Mouse (Mus musculus) lung, adult 18-20 months (tissue): ENCODE measurements around the gene Itgb3.
"Not testable (repeated sequence)": the region's sequence is repeated elsewhere in the genome, so short reads cannot be mapped to it uniquely, and the experiment has no call there.

Experiments
- DNase-seq, 2 experiments: peaks; one replicate each; pipeline ENCODE4 v3.0.0; 2022; ENCODE audit warnings: mixed read lengths in 2 of 2

The Itgb3 gene

GRCm38 (mm10) chr11:104607491-104608245, at the start of gene Itgb3:
Itgb3 (plus strand) TSS chr11:104608000.
- peak; percentile 81 to 85 for DNase-seq

- no peak for DNase-seq
Observed at GRCm38 (mm10) chr11:104558065-104558464, 49.7 kb upstream of the Itgb3 start.

- DNase-seq, result no peak
Observed at GRCm38 (mm10) chr11:104558651-104559403, 49.0 kb upstream of the Itgb3 start.

GRCm38 (mm10) chr11:104560971-104561370, 46.8 kb upstream of the Itgb3 start:
- no peak for DNase-seq

GRCm38 (mm10) chr11:104563496-104563895, 44.3 kb upstream of the Itgb3 start:
- DNase-seq, result no peak

GRCm38 (mm10) chr11:104565172-104565571, 42.6 kb upstream of the Itgb3 start:
- no peak for DNase-seq

GRCm38 (mm10) chr11:104566097-104566496, 41.7 kb upstream of the Itgb3 start:
- DNase-seq, result no peak

GRCm38 (mm10) chr11:104566796-104567195, 41.0 kb upstream of the Itgb3 start:
- DNase-seq, result no peak

GRCm38 (mm10) chr11:104567736-104568135, 40.1 kb upstream of the Itgb3 start:
- no peak for DNase-seq

- peak; percentile 35 to 58 for DNase-seq
Observed at GRCm38 (mm10) chr11:104568326-104568725, 39.5 kb upstream of the Itgb3 start.

- DNase-seq, result not testable (repeated sequence)
Observed at GRCm38 (mm10) chr11:104570515-104570914, 37.3 kb upstream of the Itgb3 start.

- peak in 1 of 2 experiments; percentile 49 for DNase-seq
Observed at GRCm38 (mm10) chr11:104571373-104571772, 36.4 kb upstream of the Itgb3 start.

GRCm38 (mm10) chr11:104572091-104572490, 35.7 kb upstream of the Itgb3 start:
- no peak for DNase-seq

GRCm38 (mm10) chr11:104572566-104572965, 35.2 kb upstream of the Itgb3 start:
- no peak for DNase-seq

GRCm38 (mm10) chr11:104576772-104577612, 30.8 kb upstream of the Itgb3 start:
- no peak for DNase-seq

- DNase-seq, result no peak
Observed at GRCm38 (mm10) chr11:104578074-104578473, 29.7 kb upstream of the Itgb3 start.

GRCm38 (mm10) chr11:104579084-104579483, 28.7 kb upstream of the Itgb3 start:
- DNase-seq, result no peak

GRCm38 (mm10) chr11:104579575-104579974, 28.2 kb upstream of the Itgb3 start:
- no peak for DNase-seq

GRCm38 (mm10) chr11:104580091-104580490, 27.7 kb upstream of the Itgb3 start:
- no peak for DNase-seq

GRCm38 (mm10) chr11:104580606-104581005, 27.2 kb upstream of the Itgb3 start:
- no peak for DNase-seq

- DNase-seq, result peak; percentile 38 to 45
Observed at GRCm38 (mm10) chr11:104581446-104582307, 26.1 kb upstream of the Itgb3 start.

GRCm38 (mm10) chr11:104582308-104582606, 25.5 kb upstream of the Itgb3 start:
- no peak for DNase-seq
